Mouse (Mus musculus): ENCODE results near the gene Enah. TPM values are rescaled to one million over a fixed set of nuclear protein-coding genes. Genes with fewer than 3 reads are reported as not detected.

Enah gene
- polyA plus RNA-seq, 1 experiment from 2014 or later = 24.4 TPM

GRCm38 (mm10) chr1:181880752-181881325, 139.0 kb downstream of the Enah start:
- H3K27me3 ChIP-seq (ENCODE audit: insufficient read depth, poor library complexity, severe bottlenecking) = peaks cover 3% of the 10 kb centered on the region; the same call in 1 of the 2 replicates
- H3K4me1 ChIP-seq (replicated peaks) = peaks cover 31% of the 10 kb centered on the region
- no peaks in the 10 kb centered on the region for H3K9me3 ChIP-seq
- no peak overlapping the region for H3K4me3 ChIP-seq
- DNase-seq (ENCODE audit: low spot score) = peak; percentile 23
- peak overlapping the region; percentile 50; the same call in 1 of the 2 replicates for H3K27ac ChIP-seq
- 51% methylated on average over 15 of the region's 15 CpGs for WGBS
- no peaks in the 10 kb centered on the region for H3K36me3 ChIP-seq

DNA sequence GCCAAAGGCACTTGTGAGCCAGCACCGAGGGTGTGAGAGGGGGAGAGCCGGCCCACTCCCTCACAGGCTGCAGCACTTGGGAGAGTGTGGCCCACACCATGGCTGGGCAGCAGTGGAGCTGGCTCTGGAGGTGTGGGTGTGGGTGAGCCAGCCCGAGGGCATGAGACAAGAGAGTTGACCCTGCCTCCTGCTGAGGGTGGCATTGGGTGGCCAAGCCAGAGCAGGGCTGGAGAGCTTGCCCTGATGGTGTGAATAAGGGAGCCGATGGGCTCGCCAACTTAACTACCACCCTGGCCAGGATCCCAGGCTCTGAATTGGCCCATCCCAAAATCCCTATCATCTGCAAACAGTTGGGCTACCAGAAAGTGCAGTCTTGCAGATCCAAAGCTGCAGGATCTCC, 141.4 kb downstream of the Enah start:
- WGBS = 77% methylated on average over 5 of the region's 5 CpGs
- H3K36me3 ChIP-seq = no peaks in the 10 kb centered on the region
- no peaks in the 10 kb centered on the region for H3K9me3 ChIP-seq
- peaks cover 31% of the 10 kb centered on the region for H3K4me1 ChIP-seq (replicated peaks)
- H3K27ac ChIP-seq = no peak overlapping the region
- no peak for DNase-seq (ENCODE audit: low spot score)
- peaks cover 3% of the 10 kb centered on the region; the same call in 1 of the 2 replicates for H3K27me3 ChIP-seq (ENCODE audit: insufficient read depth, poor library complexity, severe bottlenecking)
- no peak overlapping the region for H3K4me3 ChIP-seq

GRCm38 (mm10) chr1:181877088-181877487, 142.7 kb downstream of the Enah start:
- peak overlapping the region; percentile 54; the same call in 1 of the 2 replicates for H3K27ac ChIP-seq

GRCm38 (mm10) chr1:181876656-181877055, 143.1 kb downstream of the Enah start:
- no peaks in the 10 kb centered on the region for H3K9me3 ChIP-seq
- peaks cover 25% of the 10 kb centered on the region for H3K4me1 ChIP-seq (replicated peaks)
- no peaks in the 10 kb centered on the region for H3K36me3 ChIP-seq
- 72% methylated on average over 3 of the region's 3 CpGs for WGBS
- peak overlapping the region; percentile 54; the same call in 1 of the 2 replicates for H3K27ac ChIP-seq
- DNase-seq (ENCODE audit: low spot score) = no peak
- H3K4me3 ChIP-seq = no peak overlapping the region
- H3K27me3 ChIP-seq (ENCODE audit: insufficient read depth, poor library complexity, severe bottlenecking) = peaks cover 3% of the 10 kb centered on the region; the same call in 1 of the 2 replicates

More at GRCm38 (mm10) chr1:181877088-181877487, 142.7 kb downstream of the Enah start:
- H3K36me3 ChIP-seq = no peaks in the 10 kb centered on the region
- H3K9me3 ChIP-seq = no peaks in the 10 kb centered on the region
- H3K4me1 ChIP-seq (replicated peaks) = peaks cover 30% of the 10 kb centered on the region
- no peak overlapping the region for H3K4me3 ChIP-seq
- no peak for DNase-seq (ENCODE audit: low spot score)
- peaks cover 3% of the 10 kb centered on the region; the same call in 1 of the 2 replicates for H3K27me3 ChIP-seq (ENCODE audit: insufficient read depth, poor library complexity, severe bottlenecking)
- 50% methylated on average over 5 of the region's 5 CpGs for WGBS

DNA sequence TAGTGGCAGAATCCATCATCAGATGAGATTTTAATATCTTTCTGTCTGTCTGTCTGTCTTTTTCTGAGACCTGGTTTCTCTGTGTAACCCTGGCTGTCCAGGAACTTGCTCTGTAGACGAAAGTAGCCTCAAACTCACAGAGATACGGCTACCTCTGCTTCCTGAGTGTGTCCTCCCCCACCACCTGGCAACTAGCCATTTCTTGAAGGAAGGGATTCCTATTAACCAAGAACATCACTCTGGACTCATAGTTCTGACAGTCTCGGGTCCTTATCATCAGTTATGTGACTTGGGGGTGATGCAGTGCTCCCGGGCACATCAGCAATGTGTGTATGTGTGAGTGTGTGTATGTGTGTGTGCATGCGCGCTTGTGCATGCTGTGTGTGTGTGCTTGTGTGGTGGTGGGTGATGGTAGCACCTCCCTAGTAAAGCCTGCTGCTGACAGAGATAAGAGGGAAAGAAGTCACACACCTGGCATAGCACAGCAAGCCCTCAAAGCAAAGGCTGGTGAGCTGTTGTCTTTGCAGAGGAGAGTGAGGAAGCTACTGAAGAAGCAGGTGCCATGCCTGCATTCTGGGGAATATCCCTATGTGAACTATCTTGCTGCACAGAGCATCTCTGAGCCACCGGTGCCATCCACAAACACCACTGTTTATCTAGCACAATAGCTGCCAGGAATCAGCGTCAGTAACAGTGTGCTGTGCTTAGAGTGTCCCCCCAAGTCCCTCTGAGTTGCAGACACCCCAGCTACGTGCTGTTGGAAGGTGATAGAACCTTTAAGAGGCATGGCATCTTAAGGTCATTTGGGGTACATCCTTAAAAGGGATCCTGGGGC, 146.5 kb downstream of the Enah start:
- no peaks in the 10 kb centered on the region for H3K9me3 ChIP-seq
- no peak overlapping the region for H3K27ac ChIP-seq
- peaks cover 3% of the 10 kb centered on the region; the same call in 1 of the 2 replicates for H3K27me3 ChIP-seq (ENCODE audit: insufficient read depth, poor library complexity, severe bottlenecking)
- peaks cover 10% of the 10 kb centered on the region for H3K4me1 ChIP-seq (replicated peaks)
- DNase-seq (ENCODE audit: low spot score) = no peak
- WGBS = 85% methylated on average over 9 of the region's 9 CpGs
- no peaks in the 10 kb centered on the region for H3K36me3 ChIP-seq
- H3K4me3 ChIP-seq = no peak overlapping the region

DNA sequence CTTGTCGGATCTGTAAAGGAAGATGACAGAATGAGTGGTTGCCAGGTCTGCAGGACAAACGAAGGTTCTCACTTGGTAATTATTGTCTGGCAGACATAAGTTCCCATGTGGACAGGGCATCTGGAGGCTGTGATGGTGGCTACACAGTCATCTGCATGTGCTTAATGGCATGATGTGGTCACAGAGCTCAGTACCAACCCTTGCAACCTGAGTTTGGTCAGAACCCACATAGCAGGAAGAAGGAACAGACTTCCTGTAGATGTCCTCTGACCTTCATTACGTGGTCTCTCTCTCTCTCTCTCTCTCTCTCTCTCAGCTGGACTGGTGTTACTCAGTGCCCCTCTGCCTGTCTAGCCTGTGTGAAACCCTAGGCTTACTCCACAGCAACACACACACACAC, 147.2 kb downstream of the Enah start:
- no peak overlapping the region for H3K4me3 ChIP-seq
- H3K36me3 ChIP-seq = no peaks in the 10 kb centered on the region
- peaks cover 6% of the 10 kb centered on the region; the same call in 1 of the 2 replicates for H3K4me1 ChIP-seq (replicated peaks)
- no peak for DNase-seq (ENCODE audit: low spot score)
- H3K9me3 ChIP-seq = no peaks in the 10 kb centered on the region
- H3K27me3 ChIP-seq (ENCODE audit: insufficient read depth, poor library complexity, severe bottlenecking) = no peaks in the 10 kb centered on the region
- 89% methylated on average over 3 of the region's 3 CpGs for WGBS
- H3K27ac ChIP-seq = no peak overlapping the region

DNA sequence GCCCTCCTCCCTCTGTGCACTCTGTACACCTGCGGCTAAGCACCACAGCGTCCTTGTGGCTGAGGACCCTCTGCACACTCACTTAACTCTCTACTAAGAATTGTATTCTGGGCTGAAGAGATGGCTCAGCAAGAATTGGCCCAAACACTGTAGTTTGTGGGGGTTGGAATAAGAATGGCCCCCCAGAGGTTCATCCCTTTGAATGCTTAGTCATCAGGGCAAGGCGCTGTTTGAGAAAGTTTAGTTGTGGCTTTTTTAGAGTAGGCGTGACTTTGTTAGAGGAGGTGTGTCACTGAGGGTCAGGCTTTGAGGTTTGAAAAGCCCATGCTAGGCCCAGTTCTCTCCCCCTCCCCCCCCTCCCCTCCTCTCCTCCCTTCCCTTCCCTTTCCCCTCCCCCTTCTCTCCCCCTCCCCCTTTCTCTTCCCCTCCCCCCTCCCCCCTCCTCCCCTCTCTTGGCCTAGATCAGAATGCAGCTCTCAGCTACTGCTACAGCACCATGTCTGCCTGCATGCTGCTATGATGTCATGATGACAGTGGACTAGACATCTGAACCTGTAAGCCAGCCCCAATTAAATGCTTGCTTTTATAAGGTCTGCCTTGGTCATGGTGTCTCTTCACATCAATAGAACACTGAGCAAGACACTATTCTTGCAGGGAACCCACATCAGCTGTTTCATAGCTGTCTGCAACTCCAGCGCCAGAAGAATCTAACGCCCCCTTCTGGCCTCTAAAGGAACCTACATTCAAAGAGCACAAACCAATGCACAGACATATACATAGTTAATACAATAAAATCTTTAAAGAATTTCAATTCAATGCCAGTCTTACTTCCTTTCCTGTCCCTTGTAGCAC, 153.1 kb downstream of the Enah start:
- 77% methylated on average over 6 of the region's 6 CpGs for WGBS
- no peaks in the 10 kb centered on the region for H3K9me3 ChIP-seq

GRCm38 (mm10) chr1:181865863-181866216, 153.9 kb downstream of the Enah start:
- WGBS = 73% methylated on average over 5 of the region's 5 CpGs
- Histone ChIP-seq H3K4me3 (no peak overlapping the region), H3K27ac (no peak overlapping the region), H3K27me3 (ENCODE audit: insufficient read depth, poor library complexity, severe bottlenecking) (peaks cover 3% of the 10 kb centered on the region; the same call in 1 of the 2 replicates), H3K36me3 (no peaks in the 10 kb centered on the region), H3K4me1 (replicated peaks) (peaks cover 23% of the 10 kb centered on the region), H3K9me3 (no peaks in the 10 kb centered on the region)
- no peak for DNase-seq (ENCODE audit: low spot score)

More for the DNA sequence above, 153.1 kb downstream of the Enah start:
- H3K36me3 ChIP-seq = no peaks in the 10 kb centered on the region
- H3K4me1 ChIP-seq (replicated peaks) = peaks cover 21% of the 10 kb centered on the region
- no peak overlapping the region for H3K4me3 ChIP-seq
- peaks cover 3% of the 10 kb centered on the region; the same call in 1 of the 2 replicates for H3K27me3 ChIP-seq (ENCODE audit: insufficient read depth, poor library complexity, severe bottlenecking)
- no peak overlapping the region for H3K27ac ChIP-seq
- no peak for DNase-seq (ENCODE audit: low spot score)

DNA sequence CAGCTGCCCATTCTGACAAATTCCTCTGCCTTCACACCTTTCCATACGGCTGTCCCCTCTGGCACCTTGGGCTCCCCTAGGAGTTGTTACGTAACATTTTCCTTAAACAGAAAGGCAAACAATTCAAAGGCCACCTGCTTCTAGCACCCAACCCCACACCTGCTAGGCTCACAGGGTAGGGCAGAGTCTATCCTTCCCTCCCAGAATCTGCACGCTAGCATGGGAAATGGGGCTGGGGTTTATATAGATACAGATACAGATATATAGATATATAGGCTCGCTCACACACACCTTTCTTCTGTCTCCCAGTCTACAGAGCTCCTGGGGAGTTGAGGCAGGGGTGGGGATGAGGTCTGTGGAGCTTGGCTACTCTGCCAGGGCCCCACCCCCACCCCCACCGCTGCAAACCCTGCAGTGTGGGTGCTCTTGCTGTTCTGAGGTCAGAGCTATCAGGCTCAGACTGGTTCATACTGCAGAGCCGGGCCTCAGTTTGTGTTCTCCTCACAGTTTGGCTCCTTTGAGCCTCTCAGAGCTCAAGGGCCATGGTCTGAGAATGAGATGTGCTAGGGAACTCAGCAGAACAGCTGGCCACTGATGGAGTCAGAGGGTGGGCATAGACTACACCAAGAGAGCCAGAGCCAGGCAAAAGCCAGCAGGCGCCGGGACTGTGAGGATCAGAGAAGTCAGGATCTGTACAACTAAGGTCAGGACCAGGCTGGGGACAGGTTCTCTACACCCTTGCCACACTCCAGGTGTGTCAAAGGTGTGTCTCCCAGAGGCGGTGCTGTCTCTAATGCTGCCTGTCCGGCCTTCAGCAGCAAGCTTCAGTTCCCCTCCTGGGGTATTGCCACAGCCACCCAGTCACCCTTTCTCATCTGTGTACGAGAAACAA, 154.6 kb downstream of the Enah start:
- Histone ChIP-seq H3K9me3 (no peaks in the 10 kb centered on the region), H3K4me3 (no peak overlapping the region), H3K4me1 (replicated peaks) (peaks cover 28% of the 10 kb centered on the region), H3K27me3 (ENCODE audit: insufficient read depth, poor library complexity, severe bottlenecking) (peaks cover 3% of the 10 kb centered on the region; the same call in 1 of the 2 replicates), H3K36me3 (no peaks in the 10 kb centered on the region), H3K27ac (no peak overlapping the region)
- DNase-seq (ENCODE audit: low spot score) = no peak
- 75% methylated on average over 11 of the region's 11 CpGs for WGBS

- WGBS = 35% methylated on average over 8 of the region's 8 CpGs
- Histone ChIP-seq H3K4me3 (no peak overlapping the region), H3K4me1 (replicated peaks) (peaks cover 28% of the 10 kb centered on the region), H3K9me3 (no peaks in the 10 kb centered on the region), H3K36me3 (no peaks in the 10 kb centered on the region), H3K27ac (no peak overlapping the region), H3K27me3 (ENCODE audit: insufficient read depth, poor library complexity, severe bottlenecking) (peaks cover 3% of the 10 kb centered on the region; the same call in 1 of the 2 replicates)
- no peak for DNase-seq (ENCODE audit: low spot score)
These were observed 156.4 kb downstream of the Enah start for GRCm38 (mm10) chr1:181863431-181863830.

DNA sequence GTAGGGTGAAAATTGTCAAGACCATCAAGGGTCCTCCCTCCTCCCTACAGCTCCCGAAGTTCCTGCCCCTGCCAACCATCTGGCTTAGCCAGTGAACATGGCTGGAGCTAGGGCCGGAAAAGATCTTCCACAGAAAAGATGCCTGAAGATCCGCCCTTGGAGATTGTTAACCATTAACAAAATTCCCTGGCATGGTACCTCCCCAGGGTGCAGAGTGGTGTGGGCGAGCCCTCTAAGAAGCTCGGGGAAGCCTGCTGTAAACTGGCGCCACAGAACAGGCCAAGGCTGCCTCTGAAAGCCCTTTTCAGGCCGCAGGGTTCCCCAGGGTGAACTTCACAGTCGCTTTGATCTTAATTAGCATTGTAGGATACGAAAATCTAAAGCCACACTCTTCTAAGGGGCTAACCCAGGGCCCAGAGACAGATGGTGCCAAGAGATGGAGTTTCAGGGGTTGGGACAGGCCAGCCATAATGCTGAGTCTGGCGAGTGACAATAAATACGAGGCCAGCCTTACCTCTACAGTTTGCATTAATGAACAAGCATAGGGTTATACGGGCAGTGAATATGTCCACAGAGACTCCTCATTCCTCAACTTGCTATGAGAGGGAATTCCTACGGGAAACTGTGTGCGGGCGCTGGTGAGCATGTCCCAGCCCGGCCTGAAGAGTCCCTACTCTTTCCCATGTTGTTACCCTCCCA, 157.0 kb downstream of the Enah start:
- no peak for DNase-seq (ENCODE audit: low spot score)
- H3K27me3 ChIP-seq (ENCODE audit: insufficient read depth, poor library complexity, severe bottlenecking) = peaks cover 3% of the 10 kb centered on the region; the same call in 1 of the 2 replicates
- no peaks in the 10 kb centered on the region for H3K36me3 ChIP-seq
- H3K4me3 ChIP-seq = no peak overlapping the region
- no peaks in the 10 kb centered on the region for H3K9me3 ChIP-seq
- H3K27ac ChIP-seq = no peak overlapping the region
- peaks cover 28% of the 10 kb centered on the region for H3K4me1 ChIP-seq (replicated peaks)
- 55% methylated on average over 16 of the region's 16 CpGs for WGBS

Measured in hindbrain, embryonic 10.5 days (tissue).